Mouse (Mus musculus): ENCODE measurements around the gene Ctnna3.

GRCm38 (mm10) chr10:64836315-64836714, 1406.4 kb downstream of the Ctnna3 start:
- TF ChIP-seq CEBPB (IDR thresholded peaks at IDR 0.05; ENCODE audit: insufficient read depth, poor library complexity, severe bottlenecking) (no peak), MYOD1 (IDR thresholded peaks at IDR 0.05; ENCODE audit: control insufficient read depth in 1 of 3, insufficient read length in 2 of 3, low read depth in 2 of 3) (no peak), TCF12 (IDR thresholded peaks at IDR 0.05; ENCODE audit: insufficient read depth, poor library complexity, severe bottlenecking) (no peak)

All from myocyte (in vitro differentiated cells).